Mouse (Mus musculus) CH12.LX (cell line): ENCODE data around the gene Padi3.

ENCODE experiments used
- CTCF ChIP-seq, 2 experiments: IDR thresholded peaks in 1 of 2; conservative IDR thresholded peaks in 1 of 2; 2 replicates each; pipeline ENCODE4 v1.5.1; 2011 to 2012; ENCODE audit warnings: low read depth in 2 of 2, low read length in 2 of 2, improper control_type of control experiment in 1 of 2, inconsistent platforms in 1 of 2, mild to moderate bottlenecking in 1 of 2, moderate library complexity in 1 of 2
- EP300 ChIP-seq: IDR thresholded peaks from 2 replicates; pipeline ENCODE4 v1.6.1; 2011; ENCODE audit warnings: low read length, improper control_type of control experiment
- GABPA ChIP-seq: IDR thresholded peaks from 2 replicates; pipeline ENCODE4 v1.6.1; 2012; ENCODE audit warnings: low read depth, low read length, improper control_type of control experiment, inconsistent platforms; ENCODE audit not compliant: insufficient replicate concordance
- MXI1 ChIP-seq: IDR thresholded peaks from 2 replicates; pipeline ENCODE4 v1.6.1; 2011; ENCODE audit warnings: mild to moderate bottlenecking, low read depth, low read length, improper control_type of control experiment
- POLR2AphosphoS2 ChIP-seq: IDR thresholded peaks from 2 replicates; pipeline ENCODE4 v1.6.1; 2011; ENCODE audit warnings: low read depth, low read length, improper control_type of control experiment
- TCF12 ChIP-seq: IDR thresholded peaks from 2 replicates; pipeline ENCODE4 v1.6.1; 2014; ENCODE audit warnings: low read depth, mild to moderate bottlenecking, inconsistent platforms, low read length, improper control_type of control experiment
- USF1 ChIP-seq: IDR thresholded peaks from 2 replicates; pipeline ENCODE4 v1.6.1; 2014; ENCODE audit warnings: low read depth, mild to moderate bottlenecking, inconsistent platforms, low read length, improper control_type of control experiment

DNA sequence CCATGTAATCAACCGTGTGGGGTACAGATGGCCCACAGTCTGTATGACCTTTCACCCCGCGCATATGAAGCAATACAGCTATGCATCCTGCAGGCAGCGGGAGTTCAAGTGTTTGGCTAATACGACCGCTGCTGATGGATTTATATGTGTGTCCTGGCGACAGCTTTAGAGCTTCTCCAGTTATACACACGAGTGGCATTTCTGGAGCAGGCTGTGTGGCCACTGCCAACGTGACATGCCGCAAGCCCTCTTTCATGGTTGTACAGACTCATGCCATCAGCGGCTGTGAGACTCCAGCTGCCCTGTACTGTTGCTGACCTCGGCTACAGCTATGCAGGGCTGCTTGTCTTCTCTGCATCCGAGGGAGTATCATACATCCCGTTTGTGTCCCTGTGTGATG, 29.9 kb downstream of the Padi3 start:
- TF ChIP-seq MXI1 (no peak), CTCF (conservative IDR thresholded peaks at IDR 0.05 in 1 of 2, IDR thresholded peaks at IDR 0.05 in 1 of 2; ENCODE audit: low read depth in 2 of 2, low read length in 2 of 2) (no peak), USF1 (no peak), EP300 (no peak), POLR2AphosphoS2 (no peak), GABPA (no peak), TCF12 (no peak)
